Mouse (Mus musculus) yolk sac, embryonic 10.5 days (tissue): ENCODE data around the gene Il13.

ENCODE experiments used
- DNase-seq: peaks from one replicate; pipeline ENCODE4 v3.0.0-alpha.2; 2017; ENCODE audit warnings: low spot score

Il13 gene

GRCm38 (mm10) chr11:53634556-53634955 is at the start of gene Il13:
TSS of gene Il13 (minus strand) at chr11:53634702.
- DNase-seq = no peak

- DNase-seq = no peak
Observed at GRCm38 (mm10) chr11:53682994-53683530, 48.6 kb upstream of the Il13 start.

GRCm38 (mm10) chr11:53682170-53682569 is 47.7 kb upstream of the Il13 start:
- DNase-seq = no peak

GRCm38 (mm10) chr11:53681686-53682085 is 47.2 kb upstream of the Il13 start:
- no peak for DNase-seq

- DNase-seq = no peak
Observed at GRCm38 (mm10) chr11:53680141-53680540, 45.6 kb upstream of the Il13 start.

- no peak for DNase-seq
Observed at GRCm38 (mm10) chr11:53671414-53671813, 36.9 kb upstream of the Il13 start.

- no peak for DNase-seq
Observed at GRCm38 (mm10) chr11:53664091-53664490, 29.6 kb upstream of the Il13 start.

- DNase-seq = no peak
Observed at GRCm38 (mm10) chr11:53662794-53663674, 28.5 kb upstream of the Il13 start.

- no peak for DNase-seq
Observed at GRCm38 (mm10) chr11:53657828-53658227, 23.3 kb upstream of the Il13 start.

GRCm38 (mm10) chr11:53657381-53657780 is 22.9 kb upstream of the Il13 start:
- DNase-seq = no peak

GRCm38 (mm10) chr11:53656558-53657202 is 22.2 kb upstream of the Il13 start:
- no peak for DNase-seq

- DNase-seq = peak; percentile 4
Observed at GRCm38 (mm10) chr11:53655043-53655442, 20.5 kb upstream of the Il13 start.

- no peak for DNase-seq
Observed at GRCm38 (mm10) chr11:53652427-53652826, 17.9 kb upstream of the Il13 start.

GRCm38 (mm10) chr11:53651441-53651840 is 16.9 kb upstream of the Il13 start:
- DNase-seq = no peak

- no peak for DNase-seq
Observed at GRCm38 (mm10) chr11:53644017-53644416, 9.5 kb upstream of the Il13 start.

- no peak for DNase-seq
Observed at GRCm38 (mm10) chr11:53642744-53643279, 8.3 kb upstream of the Il13 start.

- DNase-seq = no peak
Observed at GRCm38 (mm10) chr11:53637803-53638260, 3.3 kb upstream of the Il13 start.

GRCm38 (mm10) chr11:53637046-53637802 is 2.7 kb upstream of the Il13 start:
- no peak for DNase-seq

- DNase-seq = no peak
Observed at GRCm38 (mm10) chr11:53636183-53636646, 1.7 kb upstream of the Il13 start.

- no peak for DNase-seq
Observed at GRCm38 (mm10) chr11:53635590-53636182, 1.2 kb upstream of the Il13 start.

- no peak for DNase-seq
Observed at GRCm38 (mm10) chr11:53633644-53634043, 858 bp downstream of the Il13 start.
